Mouse (Mus musculus): ENCODE data around the gene Ccdc63.

DNA sequence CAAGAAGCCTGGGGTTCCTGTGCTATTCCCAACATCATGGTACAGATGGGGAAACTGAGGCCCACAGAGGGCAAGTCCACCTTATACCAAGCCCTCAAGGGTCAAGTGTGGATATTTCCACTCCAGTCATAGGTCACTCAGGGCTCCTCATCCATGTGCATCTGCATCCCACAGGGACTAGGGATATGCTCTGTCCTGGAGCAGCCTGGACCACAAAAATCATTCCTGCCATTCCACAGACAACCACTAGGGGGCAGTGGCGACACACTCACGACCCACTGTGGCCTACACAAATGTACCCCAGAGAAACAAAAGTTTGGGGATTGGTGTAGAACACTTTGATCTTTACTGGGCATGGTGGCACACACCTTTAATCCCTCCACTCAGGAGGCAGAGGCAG, 26.4 kb downstream of the Ccdc63 start:
- peak; percentile 95 for TF ChIP-seq CTCF (conservative IDR thresholded peaks at IDR 0.05; ENCODE audit: low read length)
- no peak for TF ChIP-seq NANOG (IDR thresholded peaks at IDR 0.05; ENCODE audit: borderline replicate concordance, low read length)
